Mouse (Mus musculus) megakaryocyte, embryonic 14.5 days (primary cell): ENCODE data around the gene Intu.

Source experiments
- FLI1 ChIP-seq: IDR thresholded peaks from 2 replicates; pipeline ENCODE4 v1.6.1; 2012; ENCODE audit warnings: low read length, inconsistent platforms, mixed read lengths
- GATA1 ChIP-seq: IDR thresholded peaks from 3 replicates; pipeline ENCODE4 v1.6.1; 2012; ENCODE audit warnings: mixed read lengths, low read length, inconsistent platforms, borderline replicate concordance

GRCm38 (mm10) chr3:40520567-40520966 lies 10.5 kb upstream of the Intu start:
- TF ChIP-seq GATA1 (no peak), FLI1 (no peak)
